Mouse (Mus musculus) CH12.LX (cell line): ENCODE results near the gene Col24a1. TPM values are rescaled to one million over a fixed set of nuclear protein-coding genes. Genes with fewer than 3 reads are reported as not detected.

Experiments
- DNase-seq: peaks from one replicate; pipeline ENCODE4 v3.0.0-alpha.2; 2013; ENCODE audit errors: extremely low read depth
- H3K27ac ChIP-seq: 2 replicates; pipeline ENCODE4 v1.5.1; 2012; ENCODE audit warnings: low read depth, mild to moderate bottlenecking, control low read depth, moderate library complexity; ENCODE audit not compliant: insufficient read depth
- H3K27me3 ChIP-seq: replicated peaks from 2 replicates; pipeline ENCODE3; 2012; ENCODE audit warnings: inconsistent platforms
- H3K36me3 ChIP-seq, 2 experiments: replicated peaks in 1 of 2; 2 replicates each; pipeline versions ENCODE3 to v1.6.1; 2012; ENCODE audit warnings: inconsistent platforms in 1 of 2, low read length in 1 of 2, mild to moderate bottlenecking in 1 of 2, mixed read lengths in 1 of 2, moderate library complexity in 1 of 2; ENCODE audit not compliant: control insufficient read depth in 1 of 2, insufficient read depth in 1 of 2
- H3K4me1 ChIP-seq, 2 experiments: 2 replicates each; pipeline ENCODE4 v1.6.1; 2012; ENCODE audit warnings: inconsistent platforms in 1 of 2, moderate library complexity in 1 of 2; ENCODE audit not compliant: insufficient read depth in 2 of 2, control insufficient read depth in 1 of 2
- H3K4me2 ChIP-seq: 2 replicates; pipeline ENCODE4 v1.6.1; 2012; ENCODE audit warnings: low read depth, mild to moderate bottlenecking, control low read depth; ENCODE audit not compliant: poor library complexity, insufficient read depth, severe bottlenecking
- H3K4me3 ChIP-seq, 3 experiments: fragments of 150-350 bp in 1 of 3; sonication (generic) in 1 of 3; replicated peaks in 1 of 3; 2 replicates each; pipeline versions ENCODE3 to v1.5.1; 2011 to 2012; ENCODE audit warnings: low read depth in 2 of 3, low read length in 2 of 3, mild to moderate bottlenecking in 2 of 3, moderate library complexity in 2 of 3, control low read depth in 1 of 3, improper control_type of control experiment in 1 of 3, inconsistent platforms in 1 of 3, mixed read lengths in 1 of 3; ENCODE audit not compliant: poor library complexity in 1 of 3
- H3K79me2 ChIP-seq: replicated peaks from 2 replicates; pipeline ENCODE4 v1.6.1; 2012; ENCODE audit warnings: mild to moderate bottlenecking, moderate library complexity; ENCODE audit not compliant: control insufficient read depth, poor library complexity, insufficient read depth, severe bottlenecking; ENCODE audit errors: extremely low read depth
- H3K9ac ChIP-seq: 2 replicates; pipeline ENCODE4 v1.6.1; 2012; ENCODE audit warnings: low read depth, mild to moderate bottlenecking, control low read depth, moderate library complexity; ENCODE audit not compliant: insufficient read depth
- H3K9me3 ChIP-seq: replicated peaks from 2 replicates; pipeline ENCODE3; 2012; ENCODE audit warnings: low read length, inconsistent platforms, mixed read lengths
- BHLHE40 ChIP-seq: IDR thresholded peaks from 2 replicates; pipeline ENCODE4 v1.6.1; 2011; ENCODE audit warnings: mild to moderate bottlenecking, low read depth, low read length, improper control_type of control experiment
- CHD1 ChIP-seq: IDR thresholded peaks from 2 replicates; pipeline ENCODE4 v1.6.1; 2012; ENCODE audit warnings: low read depth, low read length, improper control_type of control experiment, inconsistent platforms
- ELF1 ChIP-seq: IDR thresholded peaks from 2 replicates; pipeline ENCODE4 v1.6.1; 2014; ENCODE audit warnings: low read depth, mild to moderate bottlenecking, inconsistent platforms, low read length, improper control_type of control experiment
- GABPA ChIP-seq: IDR thresholded peaks from 2 replicates; pipeline ENCODE4 v1.6.1; 2012; ENCODE audit warnings: low read depth, low read length, improper control_type of control experiment, inconsistent platforms; ENCODE audit not compliant: insufficient replicate concordance
- HCFC1 ChIP-seq: IDR thresholded peaks from 2 replicates; pipeline ENCODE4 v1.6.1; 2012; ENCODE audit warnings: low read depth, mild to moderate bottlenecking, inconsistent platforms, low read length, improper control_type of control experiment
- IRF4 ChIP-seq: IDR thresholded peaks from 2 replicates; pipeline ENCODE4 v1.6.1; 2014; ENCODE audit warnings: low read depth, mild to moderate bottlenecking, inconsistent platforms, low read length, improper control_type of control experiment
- JUND ChIP-seq: conservative IDR thresholded peaks from 2 replicates; pipeline ENCODE4 v1.6.1; 2011; ENCODE audit warnings: low read depth, low read length, improper control_type of control experiment
- MAFK ChIP-seq: IDR thresholded peaks from 2 replicates; pipeline ENCODE4 v1.6.1; 2011; ENCODE audit warnings: low read length, improper control_type of control experiment; ENCODE audit not compliant: insufficient replicate concordance
- MAZ ChIP-seq: IDR thresholded peaks from 2 replicates; pipeline ENCODE4 v1.6.1; 2012; ENCODE audit warnings: low read depth, mild to moderate bottlenecking, inconsistent platforms, low read length, improper control_type of control experiment, moderate library complexity
- MEF2A ChIP-seq: IDR thresholded peaks from 2 replicates; pipeline ENCODE4 v1.6.1; 2014; ENCODE audit warnings: low read depth, mild to moderate bottlenecking, inconsistent platforms, low read length, improper control_type of control experiment, borderline replicate concordance
- NELFE ChIP-seq: IDR thresholded peaks from 2 replicates; pipeline ENCODE4 v1.6.1; 2011; ENCODE audit warnings: low read depth, low read length, improper control_type of control experiment
- PAX5 ChIP-seq: IDR thresholded peaks from 2 replicates; pipeline ENCODE4 v1.6.1; 2012; ENCODE audit warnings: low read length, inconsistent platforms, mixed read lengths
- POLR2AphosphoS2 ChIP-seq: IDR thresholded peaks from 2 replicates; pipeline ENCODE4 v1.6.1; 2011; ENCODE audit warnings: low read depth, low read length, improper control_type of control experiment
- RAD21 ChIP-seq: IDR thresholded peaks from 2 replicates; pipeline ENCODE4 v1.6.1; 2011; ENCODE audit warnings: low read depth, mild to moderate bottlenecking, low read length, improper control_type of control experiment, moderate library complexity
- RCOR1 ChIP-seq: conservative IDR thresholded peaks from 2 replicates; pipeline ENCODE4 v1.6.1; 2012; ENCODE audit warnings: low read depth, mild to moderate bottlenecking, inconsistent platforms, low read length, improper control_type of control experiment
- SIN3A ChIP-seq: IDR thresholded peaks from 2 replicates; pipeline ENCODE4 v1.6.1; 2012; ENCODE audit warnings: low read length, improper control_type of control experiment, inconsistent platforms
- UBTF ChIP-seq: IDR thresholded peaks from 2 replicates; pipeline ENCODE4 v1.6.1; 2012; ENCODE audit warnings: low read depth, mild to moderate bottlenecking, inconsistent platforms, low read length, improper control_type of control experiment, moderate library complexity
- USF1 ChIP-seq: IDR thresholded peaks from 2 replicates; pipeline ENCODE4 v1.6.1; 2014; ENCODE audit warnings: low read depth, mild to moderate bottlenecking, inconsistent platforms, low read length, improper control_type of control experiment
- USF2 ChIP-seq: conservative IDR thresholded peaks from 2 replicates; pipeline ENCODE4 v1.6.1; 2011; ENCODE audit warnings: low read depth, low read length, improper control_type of control experiment
- ZC3H11A ChIP-seq: IDR thresholded peaks from 2 replicates; pipeline ENCODE4 v1.6.1; 2012; ENCODE audit warnings: low read depth, mild to moderate bottlenecking, inconsistent platforms, low read length, improper control_type of control experiment
- dilution Hi-C: fragments of 300-500 bp; cut with MboI; formaldehyde crosslinking; loops from 2 replicates; pipeline ENCODE4 v1.14.3; 2020; ENCODE audit warnings: low sequenced_read_pairs; ENCODE audit not compliant: extremely low pct_unique_long_range_greater_than_20kb, extremely low pct_ligation_motif_present
- in situ Hi-C: fragments of 300-500 bp; cut with MboI; formaldehyde crosslinking; loops from 3 replicates; pipeline ENCODE4 v1.14.3; 2019; ENCODE audit warnings: low sequenced_read_pairs, low pct_ligation_motif_present, low pct_unique_long_range_greater_than_20kb, mixed read lengths
- polyA plus RNA-seq: library from polyadenylated mRNA; unstranded; fragments of >175 nt; gene quantifications from 2 replicates; pipeline ENCODE4 v1.2.1, GENCODE M21; 2012; ENCODE audit warnings: low read depth; ENCODE audit not compliant: insufficient read length
- total RNA-seq, 2 experiments: library from RNA; depleted of rRNA; stranded (reverse); fragments of 300-350 nt in 1 of 2; fragments of >200 nt in 1 of 2; gene quantifications; 2 replicates each; pipeline ENCODE4 v1.2.3; 2012 to 2014

The Col24a1 gene
- total and polyA plus RNA-seq, 3 experiments, result 0.10 TPM; not detected in 2

GRCm38 (mm10) chr3:145498127-145498526 is 205.9 kb downstream of the Col24a1 start:
- no peak for DNase-seq
- Histone ChIP-seq H3K27me3 (no peaks in the 10 kb centered on the region), H3K9ac (no peak overlapping the region), H3K27ac (no peak overlapping the region), H3K36me3 (no peaks in the 10 kb centered on the region), H3K79me2 (no peaks in the 10 kb centered on the region), H3K9me3 (no peaks in the 10 kb centered on the region), H3K4me1 (no peaks in the 10 kb centered on the region; a peak in 1 of 4 replicates)
- dilution Hi-C loops, result no loop called here
- in situ Hi-C loops, result no loop called here
- TF ChIP-seq USF2, result peak; percentile 51
- peak; percentile 52 for TF ChIP-seq USF1
- TF ChIP-seq HCFC1, result no peak
- TF ChIP-seq, all 38 proteins: peak for 2
- Histone ChIP-seq H3K4me2 (no peak overlapping the region), H3K4me3 (no peak overlapping the region)

DNA sequence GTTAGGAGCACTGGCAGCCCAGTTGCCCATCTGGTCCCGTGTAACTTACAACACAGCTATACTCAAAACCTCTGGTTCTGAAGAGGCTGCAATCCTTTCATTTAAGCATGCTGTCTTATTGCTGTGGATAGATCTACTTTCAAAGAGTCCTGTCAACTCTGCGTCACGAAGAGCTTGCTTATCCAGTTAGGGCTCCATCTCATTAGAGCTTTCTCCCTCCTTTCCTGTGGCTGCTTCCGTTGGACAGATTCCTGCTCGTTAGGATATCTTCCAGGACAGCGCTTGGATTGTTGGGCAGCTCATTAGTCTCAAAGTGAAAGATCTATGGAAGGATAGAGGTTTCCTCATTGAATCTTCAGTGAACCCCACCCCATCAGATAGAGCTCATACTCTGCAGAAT is 206.6 kb downstream of the Col24a1 start:
- dilution Hi-C loops, result no loop called here

DNA sequence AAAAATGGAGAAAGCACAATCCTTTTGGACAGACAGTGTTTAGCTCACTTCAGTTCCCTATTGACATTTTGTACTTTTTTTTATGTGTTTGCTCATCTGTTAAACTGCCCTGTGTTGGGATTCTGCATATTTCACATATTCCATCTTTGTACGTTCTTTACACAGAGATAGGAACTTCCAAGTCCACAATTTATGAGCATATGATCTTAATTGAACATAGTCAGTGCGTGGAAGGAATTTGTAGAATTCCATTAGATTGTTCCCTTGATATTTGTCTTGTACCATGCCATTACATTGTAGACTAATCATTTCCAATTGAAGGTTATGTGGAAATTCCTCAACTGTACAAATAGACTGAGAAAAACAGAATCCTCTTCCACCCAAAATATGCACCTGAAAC is 212.6 kb downstream of the Col24a1 start:
- in situ Hi-C loops, result no loop called here
- no peaks in the 10 kb centered on the region for H3K36me3 ChIP-seq

More for the DNA sequence above, 206.6 kb downstream of the Col24a1 start:
- no peak for DNase-seq
- no peaks in the 10 kb centered on the region for H3K9me3 ChIP-seq
- no peak overlapping the region for H3K4me3 ChIP-seq
- TF ChIP-seq ZC3H11A (no peak), GABPA (no peak), CHD1 (no peak), RCOR1 (no peak), MAZ (no peak), JUND (no peak), USF1 (no peak), UBTF (no peak), NELFE (no peak), RAD21 (no peak), ELF1 (no peak), BHLHE40 (no peak), IRF4 (no peak), MAFK (no peak)
- no peaks in the 10 kb centered on the region for H3K79me2 ChIP-seq
- no peak overlapping the region for H3K4me2 ChIP-seq
- H3K36me3 ChIP-seq, result no peaks in the 10 kb centered on the region
- in situ Hi-C loops, result no loop called here
- H3K4me1 ChIP-seq, result no peaks in the 10 kb centered on the region; a peak in 1 of 4 replicates
- H3K27ac ChIP-seq, result no peak overlapping the region
- no peak overlapping the region for H3K9ac ChIP-seq
- H3K27me3 ChIP-seq, result no peaks in the 10 kb centered on the region

More for the DNA sequence above, 212.6 kb downstream of the Col24a1 start:
- H3K4me1 ChIP-seq, result peaks cover 0 to 10% of the 10 kb centered on the region in 2 experiments; a peak in 2 of 4 replicates
- H3K79me2 ChIP-seq, result no peaks in the 10 kb centered on the region
- no peak overlapping the region for H3K4me3 ChIP-seq
- H3K4me2 ChIP-seq, result no peak overlapping the region
- no peak overlapping the region for H3K27ac ChIP-seq
- no peak for DNase-seq
- TF ChIP-seq PAX5 (no peak), MAFK (no peak), POLR2AphosphoS2 (no peak), SIN3A (no peak), MEF2A (no peak)
- H3K27me3 ChIP-seq, result no peaks in the 10 kb centered on the region
- dilution Hi-C loops, result no loop called here
- H3K9me3 ChIP-seq, result no peaks in the 10 kb centered on the region
- H3K9ac ChIP-seq, result no peak overlapping the region
